Mouse (Mus musculus): ENCODE data around the gene Lst1. TPM values are rescaled to one million over a fixed set of nuclear protein-coding genes. Genes with fewer than 3 reads are reported as not detected.

Gene Lst1
- total RNA-seq, 2 experiments from 2014 or later = 3.5 to 4.1 TPM

GRCm38 (mm10) chr17:35185639-35186611 lies 2.3 kb downstream of the Lst1 start:
- peak; percentile 58 to 72 for DNase-seq (ENCODE audit: low spot score in 2 of 2)

GRCm38 (mm10) chr17:35180093-35180492 lies 8.1 kb downstream of the Lst1 start:
- no peak for DNase-seq (ENCODE audit: low spot score in 2 of 2)

DNA sequence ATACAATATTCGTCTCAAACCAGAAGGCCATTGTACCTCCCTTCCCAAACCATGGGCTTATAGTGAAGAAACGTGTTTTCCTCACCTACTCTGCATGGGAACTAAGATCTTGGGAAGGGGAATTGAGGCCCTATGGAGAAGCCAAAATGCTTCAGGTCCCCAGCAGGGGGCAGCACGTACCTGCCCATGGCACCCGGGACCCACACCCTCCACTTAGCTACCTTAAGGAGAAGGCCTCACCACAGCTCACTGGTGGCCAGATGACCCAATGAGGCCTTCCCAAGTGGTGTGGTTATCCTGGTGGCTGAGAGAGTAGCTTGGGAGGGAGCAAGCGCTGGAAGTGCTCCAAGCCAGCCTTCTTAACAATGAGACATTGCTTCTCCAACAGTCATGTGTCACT lies 9.7 kb downstream of the Lst1 start:
- peak; percentile 85 for DNase-seq (ENCODE audit: low spot score in 2 of 2)

- DNase-seq (ENCODE audit: low spot score in 2 of 2) = no peak
Measured at GRCm38 (mm10) chr17:35175968-35176367, 12.3 kb downstream of the Lst1 start, which contains the start of gene Aif1. Gene Aif1 (minus strand): TSS chr17:35176068.

DNA sequence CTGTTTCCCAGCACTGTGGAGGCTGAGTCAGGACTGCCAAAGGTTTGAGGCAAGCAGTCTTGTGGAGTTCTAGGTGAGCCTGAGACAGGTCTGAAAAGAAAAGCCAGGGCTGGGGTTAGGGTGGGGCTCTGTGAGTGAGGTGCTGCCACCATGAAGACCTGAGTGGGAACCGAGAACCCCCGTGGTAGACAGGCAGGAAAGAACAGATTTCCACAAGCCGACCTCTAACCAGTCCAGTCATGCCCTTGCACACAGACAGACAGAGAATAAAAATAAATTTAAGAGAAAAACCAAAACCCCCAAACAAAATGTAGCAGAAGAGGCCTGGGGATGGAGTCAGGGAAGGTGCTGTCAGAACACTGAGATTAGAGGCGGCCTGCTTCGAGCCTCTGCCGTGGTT lies 12.9 kb downstream of the Lst1 start:
- no peak for DNase-seq (ENCODE audit: low spot score in 2 of 2)

DNA sequence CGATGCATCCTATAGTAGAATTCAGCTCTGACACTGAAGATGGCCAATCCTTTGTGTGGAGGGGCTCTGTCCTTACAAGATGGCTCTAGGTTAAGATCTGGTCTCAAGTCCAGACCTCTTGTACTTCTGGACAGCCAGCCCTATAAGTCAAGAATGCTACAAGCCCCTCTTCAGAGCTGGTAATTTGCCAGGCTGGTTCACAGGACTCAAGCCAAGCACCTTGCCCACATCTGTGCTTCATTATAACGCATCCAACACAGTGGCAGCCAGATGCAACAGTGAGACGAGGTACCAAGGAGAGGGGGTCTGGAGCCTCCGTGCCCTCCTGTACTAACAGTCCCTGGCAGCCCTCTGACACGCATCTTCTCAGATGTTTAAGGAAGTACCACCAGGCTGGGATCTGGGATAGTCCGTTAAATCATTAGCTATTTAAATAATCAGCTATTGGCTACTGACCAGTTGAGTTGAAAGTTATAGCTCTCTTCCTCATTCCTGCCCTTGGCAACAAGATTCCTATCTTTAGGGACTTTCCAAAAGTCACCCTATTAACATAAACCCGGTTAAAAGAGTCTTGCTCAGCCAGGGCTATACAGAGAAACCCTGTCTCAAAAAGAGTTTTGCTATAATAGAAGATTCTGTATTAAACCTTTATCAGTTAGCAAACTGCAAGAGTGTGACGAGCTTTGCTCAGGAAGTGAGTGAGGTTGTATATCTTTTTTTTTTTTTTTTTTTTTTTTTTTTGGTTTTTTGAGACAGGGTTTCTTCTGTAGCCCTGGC lies 13.8 kb downstream of the Lst1 start:
- no peak for DNase-seq (ENCODE audit: low spot score in 2 of 2)

DNA sequence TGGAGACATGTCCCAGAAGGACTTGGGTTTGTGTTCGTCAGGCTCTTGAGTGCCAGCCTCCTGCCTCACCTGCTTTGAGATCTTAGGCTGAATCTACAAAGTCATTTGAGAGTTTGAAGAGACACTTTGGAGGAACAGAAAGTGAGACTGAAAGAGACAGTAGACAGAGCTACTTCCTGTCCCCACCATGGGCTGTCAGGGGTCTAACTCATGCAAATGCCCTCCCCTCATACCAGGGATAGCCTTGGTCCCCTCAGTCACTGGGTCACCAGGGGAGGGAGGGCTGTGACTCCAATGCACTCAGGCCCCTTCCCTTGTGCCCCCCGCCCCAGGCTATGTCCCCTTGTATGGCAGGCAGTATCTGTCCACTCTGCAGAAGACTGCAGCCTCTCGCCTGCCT lies 14.9 kb downstream of the Lst1 start:
- DNase-seq (ENCODE audit: low spot score in 2 of 2) = no peak

DNA sequence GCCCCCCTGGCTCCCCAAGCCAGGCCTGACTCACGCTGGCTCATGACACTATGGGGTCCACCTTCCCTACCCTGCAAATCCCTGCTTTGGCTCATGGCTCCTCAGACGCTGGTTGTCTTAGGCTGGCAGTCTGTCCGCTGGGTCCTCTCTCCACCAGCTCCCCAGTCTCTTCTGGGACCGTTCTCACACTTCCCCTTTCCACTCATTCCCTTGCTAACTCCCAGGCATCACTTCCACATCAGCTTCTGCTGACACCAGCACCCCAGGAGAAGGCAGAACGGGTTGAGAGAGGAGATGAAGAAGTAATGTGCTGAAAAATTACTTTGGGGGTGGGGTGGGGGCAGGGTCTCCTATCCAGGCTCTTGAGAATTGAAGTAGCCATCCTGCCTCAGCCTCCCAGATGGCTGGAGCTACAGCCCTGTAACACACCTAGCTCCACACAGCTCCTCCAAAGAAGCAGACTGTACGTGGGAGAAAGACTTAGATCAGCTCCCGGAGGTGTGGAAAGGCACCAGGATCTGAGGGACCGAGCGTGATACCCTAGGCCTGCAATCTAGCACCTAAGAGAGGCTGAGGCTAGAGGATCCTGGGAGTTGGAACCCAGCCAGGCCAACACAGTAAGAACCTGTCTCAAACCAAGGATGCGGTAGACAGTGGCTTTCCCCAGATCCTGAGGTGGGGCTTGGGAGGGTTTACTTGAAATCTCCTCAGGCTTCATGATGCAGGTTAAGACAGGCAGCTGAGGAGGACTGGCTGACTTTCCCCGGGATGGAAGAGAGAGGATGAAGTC lies 15.6 kb downstream of the Lst1 start:
- no peak for DNase-seq (ENCODE audit: low spot score in 2 of 2)

DNA sequence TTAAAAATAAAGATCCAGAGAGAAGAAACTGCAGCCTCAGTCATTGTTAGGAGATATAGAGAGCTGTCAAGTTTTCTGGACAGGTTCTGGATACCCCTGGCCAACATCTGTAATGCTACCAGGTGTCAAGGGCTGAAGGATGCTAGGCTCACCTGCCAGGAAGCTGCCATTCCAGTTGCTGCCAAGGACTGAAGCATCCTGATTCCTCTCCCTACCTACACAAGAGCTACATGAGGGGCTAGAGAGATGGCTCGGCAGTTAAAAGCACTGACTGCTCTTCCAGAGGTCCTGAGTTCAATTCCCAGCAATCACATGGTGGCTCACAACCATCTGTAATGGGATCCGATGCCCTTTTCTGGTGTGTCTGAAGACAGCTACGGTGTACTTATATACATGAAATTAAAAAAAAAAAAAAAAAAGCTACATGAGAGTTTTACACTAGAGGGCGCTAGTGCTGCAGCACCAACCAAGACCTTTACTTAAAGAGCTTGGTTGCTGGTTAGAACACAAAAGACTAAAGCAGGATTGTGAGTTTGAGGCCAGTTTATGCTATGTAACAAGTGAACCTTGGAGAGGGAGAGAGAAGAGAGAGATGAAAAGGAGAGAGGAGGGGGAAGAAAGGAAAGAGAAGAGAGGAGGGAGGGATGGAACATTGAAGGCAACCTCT lies 19.6 kb downstream of the Lst1 start:
- DNase-seq (ENCODE audit: low spot score in 2 of 2) = no peak

- DNase-seq (ENCODE audit: low spot score in 2 of 2) = no peak
Measured at GRCm38 (mm10) chr17:35167794-35168193, 20.4 kb downstream of the Lst1 start.

- DNase-seq (ENCODE audit: low spot score in 2 of 2) = peak in 1 of 2 experiments; percentile 50
Measured at GRCm38 (mm10) chr17:35166352-35167035, 21.7 kb downstream of the Lst1 start.

DNA sequence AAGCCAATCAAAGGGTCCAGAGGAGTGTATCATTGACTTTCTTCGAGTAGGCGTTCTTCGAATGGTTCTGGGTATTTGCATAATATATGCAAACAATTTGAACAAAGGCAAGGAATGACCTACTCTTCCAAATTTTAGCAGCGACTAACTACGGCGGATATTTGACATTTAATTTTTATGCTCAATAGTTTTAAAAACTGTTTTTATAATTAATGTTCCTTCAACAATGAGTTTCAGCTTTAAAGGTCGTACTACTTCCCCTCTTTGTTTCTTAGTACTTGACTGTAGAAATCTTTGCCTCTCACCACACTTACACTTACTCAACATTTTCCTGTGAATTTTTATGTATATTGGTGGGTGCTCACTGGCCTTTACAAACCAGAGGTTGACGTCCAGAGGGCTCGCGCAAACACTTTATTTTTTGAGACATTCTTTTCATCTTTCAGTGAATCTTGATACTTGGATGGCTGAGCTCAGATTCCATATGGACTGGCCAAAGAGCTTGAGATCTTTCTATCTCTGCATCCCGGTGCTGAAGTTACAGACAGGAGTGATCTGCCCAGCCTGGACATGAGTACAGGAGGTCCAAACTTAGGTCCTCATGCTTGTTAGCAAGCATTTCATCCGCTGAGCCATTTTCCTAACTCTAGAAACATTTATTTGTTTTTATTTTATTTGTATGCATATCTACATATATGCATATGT lies 22.6 kb downstream of the Lst1 start:
- no peak for DNase-seq (ENCODE audit: low spot score in 2 of 2)

GRCm38 (mm10) chr17:35164568-35165450 lies 23.4 kb downstream of the Lst1 start, which contains the start of gene Prrc2a:
Gene Prrc2a (minus strand): TSS chr17:35164897.
- peak; percentile 94 to 95 for DNase-seq (ENCODE audit: low spot score in 2 of 2)

- DNase-seq (ENCODE audit: low spot score in 2 of 2) = peak in 1 of 2 experiments; percentile 49
Measured at GRCm38 (mm10) chr17:35164218-35164567, 24.0 kb downstream of the Lst1 start.

DNA sequence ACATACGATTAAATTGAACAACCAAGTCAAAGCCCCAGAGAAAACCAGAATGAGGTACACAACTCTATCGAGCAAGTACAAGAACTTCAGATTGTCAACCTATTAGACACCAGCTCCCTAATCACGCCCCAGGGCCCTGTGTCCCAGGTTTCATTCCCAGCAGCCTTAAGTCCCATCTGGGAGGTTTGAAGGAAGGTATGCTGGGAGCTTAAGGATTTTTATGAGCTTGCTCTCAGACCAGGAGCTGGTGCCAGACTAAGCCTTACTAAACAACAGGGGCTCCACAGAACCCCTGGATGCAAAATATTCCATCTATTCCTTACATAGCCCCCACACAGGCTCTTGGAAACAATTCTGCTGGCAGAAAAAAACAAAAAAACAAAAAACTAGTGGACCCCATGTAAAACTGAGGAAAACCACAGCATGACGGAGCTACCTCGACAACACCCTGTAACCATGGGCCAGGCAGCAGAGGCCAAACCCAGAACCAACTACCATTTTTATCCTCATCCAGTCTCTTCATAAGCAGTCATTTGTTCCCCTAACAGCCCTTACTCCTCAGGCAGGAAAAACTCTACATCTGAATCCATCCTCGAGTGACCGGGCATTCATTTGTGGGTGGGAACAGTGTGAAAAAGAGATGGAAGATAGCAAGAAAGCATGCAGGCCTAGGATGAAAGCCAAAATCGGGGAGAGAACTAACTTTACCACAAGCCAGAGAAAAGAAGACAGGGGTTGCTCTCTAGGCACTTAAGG lies 24.7 kb downstream of the Lst1 start:
- no peak for DNase-seq (ENCODE audit: low spot score in 2 of 2)

- DNase-seq (ENCODE audit: low spot score in 2 of 2) = peak in 1 of 2 experiments; percentile 42
Measured at GRCm38 (mm10) chr17:35162730-35163129, 25.5 kb downstream of the Lst1 start.

DNA sequence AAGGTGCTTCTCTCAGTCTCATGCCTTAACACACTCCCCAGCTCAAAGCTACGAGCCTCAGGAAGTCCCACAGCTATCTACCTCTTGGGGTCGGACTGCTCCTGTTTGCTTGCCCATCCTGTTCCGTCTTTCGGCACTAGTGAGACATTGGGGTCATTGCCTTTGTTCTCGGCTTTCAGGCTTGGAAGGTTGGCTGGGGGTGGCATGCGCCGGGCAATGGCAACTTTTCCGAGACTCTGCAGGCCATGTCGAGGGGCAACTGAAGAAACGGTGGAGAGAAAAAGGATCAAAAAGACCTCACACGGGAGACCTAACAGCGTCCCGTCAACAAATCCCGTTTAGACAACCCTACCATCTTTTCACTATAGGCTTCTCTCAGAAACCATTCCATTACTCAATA lies 26.1 kb downstream of the Lst1 start:
- DNase-seq (ENCODE audit: low spot score in 2 of 2) = no peak

- no peak for DNase-seq (ENCODE audit: low spot score in 2 of 2)
Measured at GRCm38 (mm10) chr17:35161421-35161820, 26.8 kb downstream of the Lst1 start.

Data from adrenal gland, adult 18-20 months (tissue).